Mouse (Mus musculus): Measurements from ENCODE around the gene Grb2.

DNA sequence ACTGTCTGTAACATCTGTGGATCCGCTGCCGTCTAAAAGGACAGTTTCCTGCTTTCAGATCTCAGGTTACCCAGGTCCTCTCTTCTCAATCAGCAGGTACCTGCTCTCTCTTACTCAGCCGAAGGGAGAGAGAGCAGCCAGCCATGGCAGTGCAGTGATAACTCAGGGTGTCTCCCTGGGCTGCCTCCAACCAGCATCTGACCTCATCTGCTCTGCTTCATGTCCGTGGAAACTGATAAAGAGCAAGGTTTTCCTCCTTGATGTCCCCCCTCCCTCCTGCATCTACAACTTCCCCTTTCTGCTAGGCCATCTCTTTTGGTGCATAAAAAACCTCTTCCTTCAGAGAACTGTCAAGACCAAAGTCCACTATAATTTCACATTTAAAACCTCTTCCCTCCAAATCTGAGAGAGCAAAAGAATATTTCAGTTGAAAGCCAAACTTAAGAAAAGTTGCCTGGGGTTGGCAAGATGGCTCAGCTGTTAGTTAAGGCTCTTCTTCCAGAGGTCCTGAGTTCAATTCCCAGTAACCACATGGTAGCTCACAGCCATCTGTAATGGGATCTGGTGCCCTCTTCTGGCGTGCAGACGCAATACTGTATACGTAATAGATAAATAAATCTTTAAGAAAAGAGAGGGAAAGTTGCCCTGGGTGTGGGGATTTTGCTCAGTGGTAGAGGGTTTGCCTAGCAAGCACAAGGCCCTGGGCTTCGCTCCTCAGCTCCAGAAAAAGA, 9.4 kb upstream of the Grb2 start:
- no peak for TF ChIP-seq POLR2A (IDR thresholded peaks at IDR 0.05; ENCODE audit: control insufficient read depth, extremely low read depth, insufficient read depth, low read length, poor library complexity)
- TF ChIP-seq CTCF (IDR thresholded peaks at IDR 0.05; ENCODE audit: borderline replicate concordance, control insufficient read depth, extremely low read depth, insufficient read depth, low read length, poor library complexity): no peak
